Mouse (Mus musculus): ENCODE measurements at regions not wholly inside any gene's neighbourhood (a gene's known extent, or its start where the extent isn't known, plus 50 kb on each side); places are given as distances from the start of the nearest gene placed in this dataset.

- WGBS = 77% methylated on average over 4 of the region's 4 CpGs
- Histone ChIP-seq H3K36me3 (ENCODE audit: control insufficient read depth, insufficient read depth, low read length) (no peaks in the 10 kb centered on the region), H3K4me3 (ENCODE audit: insufficient read depth, low read depth, low read length) (no peak overlapping the region), H3K4me1 (ENCODE audit: control insufficient read depth, insufficient read depth, low read length) (no peaks in the 10 kb centered on the region), H3K79me2 (ENCODE audit: control insufficient read depth, insufficient read depth, low read length) (no peaks in the 10 kb centered on the region), H3K27ac (replicated peaks; ENCODE audit: insufficient read depth, low read depth, low read length) (no peak overlapping the region), H3K27me3 (ENCODE audit: control insufficient read depth, insufficient read depth, low read length) (no peaks in the 10 kb centered on the region), H3K9ac (ENCODE audit: low read depth, low read length) (no peak overlapping the region)
- peak; percentile 9 for DNase-seq (ENCODE audit: extremely low read depth, low read depth, low spot score)
- TF ChIP-seq CTCF (IDR thresholded peaks at IDR 0.05; ENCODE audit: low read depth, low read length) (no peak), POLR2A (IDR thresholded peaks at IDR 0.05; ENCODE audit: extremely low read depth, insufficient read depth, low read length) (no peak)
Observed at GRCm38 (mm10) chr16:77827322-77828117, 225.6 kb upstream of the Gm11146 start.

- no peaks in the 10 kb centered on the region for H3K4me1 ChIP-seq (ENCODE audit: control insufficient read depth, insufficient read depth, low read length)
- no peaks in the 10 kb centered on the region for H3K36me3 ChIP-seq (ENCODE audit: control insufficient read depth, insufficient read depth, low read length)
- H3K9ac ChIP-seq (ENCODE audit: low read depth, low read length) = no peak overlapping the region
- H3K27me3 ChIP-seq (ENCODE audit: control insufficient read depth, insufficient read depth, low read length) = no peaks in the 10 kb centered on the region
- no peak for DNase-seq (ENCODE audit: extremely low read depth, low read depth, low spot score)
- H3K4me3 ChIP-seq (ENCODE audit: insufficient read depth, low read depth, low read length) = no peak overlapping the region
- H3K27ac ChIP-seq (replicated peaks; ENCODE audit: insufficient read depth, low read depth, low read length) = no peak overlapping the region
- WGBS = 84% methylated on average over 5 of the region's 5 CpGs
- H3K79me2 ChIP-seq (ENCODE audit: control insufficient read depth, insufficient read depth, low read length) = no peaks in the 10 kb centered on the region
- TF ChIP-seq CTCF (IDR thresholded peaks at IDR 0.05; ENCODE audit: low read depth, low read length) (no peak), POLR2A (IDR thresholded peaks at IDR 0.05; ENCODE audit: extremely low read depth, insufficient read depth, low read length) (no peak)
Observed at GRCm38 (mm10) chr16:77799709-77800108, 197.8 kb upstream of the Gm11146 start.

- no peak overlapping the region for H3K27ac ChIP-seq (replicated peaks; ENCODE audit: insufficient read depth, low read depth, low read length)
- no peak overlapping the region for H3K4me3 ChIP-seq (ENCODE audit: insufficient read depth, low read depth, low read length)
- no peak overlapping the region for H3K9ac ChIP-seq (ENCODE audit: low read depth, low read length)
- no peaks in the 10 kb centered on the region for H3K36me3 ChIP-seq (ENCODE audit: control insufficient read depth, insufficient read depth, low read length)
- DNase-seq (ENCODE audit: extremely low read depth, low read depth, low spot score) = no peak
- no peaks in the 10 kb centered on the region for H3K79me2 ChIP-seq (ENCODE audit: control insufficient read depth, insufficient read depth, low read length)
- H3K27me3 ChIP-seq (ENCODE audit: control insufficient read depth, insufficient read depth, low read length) = no peaks in the 10 kb centered on the region
- WGBS = 80% methylated on average over 4 of the region's 4 CpGs
- no peaks in the 10 kb centered on the region for H3K4me1 ChIP-seq (ENCODE audit: control insufficient read depth, insufficient read depth, low read length)
- no peak for TF ChIP-seq CTCF (IDR thresholded peaks at IDR 0.05; ENCODE audit: low read depth, low read length)
- TF ChIP-seq POLR2A (IDR thresholded peaks at IDR 0.05; ENCODE audit: extremely low read depth, insufficient read depth, low read length) = no peak
Observed at GRCm38 (mm10) chr16:77796926-77797325, 195.0 kb upstream of the Gm11146 start.

GRCm38 (mm10) chr16:77789652-77790051, 187.8 kb upstream of the Gm11146 start:
- no peak overlapping the region for H3K9ac ChIP-seq (ENCODE audit: low read depth, low read length)
- no peaks in the 10 kb centered on the region for H3K36me3 ChIP-seq (ENCODE audit: control insufficient read depth, insufficient read depth, low read length)
- no peak for TF ChIP-seq POLR2A (IDR thresholded peaks at IDR 0.05; ENCODE audit: extremely low read depth, insufficient read depth, low read length)
- no peak for TF ChIP-seq CTCF (IDR thresholded peaks at IDR 0.05; ENCODE audit: low read depth, low read length)
- H3K4me1 ChIP-seq (ENCODE audit: control insufficient read depth, insufficient read depth, low read length) = no peaks in the 10 kb centered on the region
- no peak overlapping the region for H3K4me3 ChIP-seq (ENCODE audit: insufficient read depth, low read depth, low read length)
- no peaks in the 10 kb centered on the region for H3K27me3 ChIP-seq (ENCODE audit: control insufficient read depth, insufficient read depth, low read length)
- no peak for DNase-seq (ENCODE audit: extremely low read depth, low read depth, low spot score)
- WGBS = 78% methylated on average over 5 of the region's 5 CpGs
- no peak overlapping the region for H3K27ac ChIP-seq (replicated peaks; ENCODE audit: insufficient read depth, low read depth, low read length)
- no peaks in the 10 kb centered on the region for H3K79me2 ChIP-seq (ENCODE audit: control insufficient read depth, insufficient read depth, low read length)

GRCm38 (mm10) chr16:77789206-77789605, 187.3 kb upstream of the Gm11146 start:
- TF ChIP-seq CTCF (IDR thresholded peaks at IDR 0.05; ENCODE audit: low read depth, low read length) (no peak), POLR2A (IDR thresholded peaks at IDR 0.05; ENCODE audit: extremely low read depth, insufficient read depth, low read length) (no peak)
- Histone ChIP-seq H3K4me3 (ENCODE audit: insufficient read depth, low read depth, low read length) (no peak overlapping the region), H3K27ac (replicated peaks; ENCODE audit: insufficient read depth, low read depth, low read length) (no peak overlapping the region), H3K9ac (ENCODE audit: low read depth, low read length) (no peak overlapping the region), H3K27me3 (ENCODE audit: control insufficient read depth, insufficient read depth, low read length) (no peaks in the 10 kb centered on the region), H3K36me3 (ENCODE audit: control insufficient read depth, insufficient read depth, low read length) (no peaks in the 10 kb centered on the region), H3K79me2 (ENCODE audit: control insufficient read depth, insufficient read depth, low read length) (no peaks in the 10 kb centered on the region), H3K4me1 (ENCODE audit: control insufficient read depth, insufficient read depth, low read length) (no peaks in the 10 kb centered on the region)
- DNase-seq (ENCODE audit: extremely low read depth, low read depth, low spot score) = no peak
- WGBS = 84% methylated on average over 2 of the region's 2 CpGs

GRCm38 (mm10) chr16:77788781-77789150, 186.9 kb upstream of the Gm11146 start:
- Histone ChIP-seq H3K27ac (replicated peaks; ENCODE audit: insufficient read depth, low read depth, low read length) (no peak overlapping the region), H3K9ac (ENCODE audit: low read depth, low read length) (no peak overlapping the region), H3K79me2 (ENCODE audit: control insufficient read depth, insufficient read depth, low read length) (no peaks in the 10 kb centered on the region), H3K4me3 (ENCODE audit: insufficient read depth, low read depth, low read length) (no peak overlapping the region), H3K36me3 (ENCODE audit: control insufficient read depth, insufficient read depth, low read length) (no peaks in the 10 kb centered on the region), H3K27me3 (ENCODE audit: control insufficient read depth, insufficient read depth, low read length) (no peaks in the 10 kb centered on the region), H3K4me1 (ENCODE audit: control insufficient read depth, insufficient read depth, low read length) (no peaks in the 10 kb centered on the region)
- TF ChIP-seq CTCF (IDR thresholded peaks at IDR 0.05; ENCODE audit: low read depth, low read length) (no peak), POLR2A (IDR thresholded peaks at IDR 0.05; ENCODE audit: extremely low read depth, insufficient read depth, low read length) (no peak)
- no peak for DNase-seq (ENCODE audit: extremely low read depth, low read depth, low spot score)
- WGBS = 94% methylated on average over 6 of the region's 6 CpGs
